Mouse (Mus musculus): Measurements from ENCODE around the gene Cntln. TPM values are rescaled to one million over a fixed set of nuclear protein-coding genes. Genes with fewer than 3 reads are reported as not detected.

Cntln gene
- polyA plus RNA-seq, 1 experiment from 2014 or later: 5.2 TPM

GRCm38 (mm10) chr4:84918393-84918792, 34.3 kb downstream of the Cntln start:
- no peak for ATAC-seq
- no peaks in the 10 kb centered on the region for H3K27me3 ChIP-seq (replicated peaks; ENCODE audit: control insufficient read depth, insufficient read depth, low read length)
- no peaks in the 10 kb centered on the region for H3K4me1 ChIP-seq (ENCODE audit: control insufficient read depth, insufficient read depth, low read length)
- no peak overlapping the region for H3K27ac ChIP-seq (ENCODE audit: low read length)
- H3K4me3 ChIP-seq (ENCODE audit: low read length): no peak overlapping the region
- no peaks in the 10 kb centered on the region for H3K9me3 ChIP-seq (ENCODE audit: control insufficient read depth, low read length)
- no peak overlapping the region for H3K9ac ChIP-seq (ENCODE audit: low read depth, low read length)
- 92% methylated on average over 1 of the region's 1 CpGs for WGBS
- no peak overlapping the region for H3K4me2 ChIP-seq (ENCODE audit: low read depth, low read length)
- H3K36me3 ChIP-seq (ENCODE audit: control insufficient read depth, insufficient read depth, low read length): no peaks in the 10 kb centered on the region

GRCm38 (mm10) chr4:84934342-84934929, 50.3 kb downstream of the Cntln start:
- Histone ChIP-seq H3K9ac (ENCODE audit: low read depth, low read length) (no peak overlapping the region), H3K27me3 (replicated peaks; ENCODE audit: control insufficient read depth, insufficient read depth, low read length) (no peaks in the 10 kb centered on the region), H3K27ac (ENCODE audit: low read length) (no peak overlapping the region), H3K36me3 (ENCODE audit: control insufficient read depth, insufficient read depth, low read length) (no peaks in the 10 kb centered on the region), H3K9me3 (ENCODE audit: control insufficient read depth, low read length) (no peaks in the 10 kb centered on the region), H3K4me1 (ENCODE audit: control insufficient read depth, insufficient read depth, low read length) (no peaks in the 10 kb centered on the region), H3K4me2 (ENCODE audit: low read depth, low read length) (no peak overlapping the region), H3K4me3 (ENCODE audit: low read length) (no peak overlapping the region)
- ATAC-seq: no peak
- 89% methylated on average over 6 of the region's 6 CpGs for WGBS

- no peak for ATAC-seq
- no peaks in the 10 kb centered on the region for H3K36me3 ChIP-seq (ENCODE audit: control insufficient read depth, insufficient read depth, low read length)
- no peaks in the 10 kb centered on the region for H3K27me3 ChIP-seq (replicated peaks; ENCODE audit: control insufficient read depth, insufficient read depth, low read length)
- H3K4me2 ChIP-seq (ENCODE audit: low read depth, low read length): no peak overlapping the region
- H3K9ac ChIP-seq (ENCODE audit: low read depth, low read length): no peak overlapping the region
- H3K27ac ChIP-seq (ENCODE audit: low read length): no peak overlapping the region
- no peaks in the 10 kb centered on the region for H3K9me3 ChIP-seq (ENCODE audit: control insufficient read depth, low read length)
- 71% methylated on average over 2 of the region's 2 CpGs for WGBS
- H3K4me3 ChIP-seq (ENCODE audit: low read length): no peak overlapping the region
- no peaks in the 10 kb centered on the region for H3K4me1 ChIP-seq (ENCODE audit: control insufficient read depth, insufficient read depth, low read length)
Measured at GRCm38 (mm10) chr4:84942059-84942458, 58.0 kb downstream of the Cntln start.

GRCm38 (mm10) chr4:84942651-84943050, 58.5 kb downstream of the Cntln start:
- Histone ChIP-seq H3K36me3 (ENCODE audit: control insufficient read depth, insufficient read depth, low read length) (no peaks in the 10 kb centered on the region), H3K4me1 (ENCODE audit: control insufficient read depth, insufficient read depth, low read length) (no peaks in the 10 kb centered on the region), H3K27me3 (replicated peaks; ENCODE audit: control insufficient read depth, insufficient read depth, low read length) (no peaks in the 10 kb centered on the region), H3K4me2 (ENCODE audit: low read depth, low read length) (no peak overlapping the region), H3K27ac (ENCODE audit: low read length) (no peak overlapping the region), H3K4me3 (ENCODE audit: low read length) (no peak overlapping the region), H3K9me3 (ENCODE audit: control insufficient read depth, low read length) (no peaks in the 10 kb centered on the region), H3K9ac (ENCODE audit: low read depth, low read length) (no peak overlapping the region)
- 81% methylated on average over 2 of the region's 2 CpGs for WGBS
- no peak for ATAC-seq

GRCm38 (mm10) chr4:84944100-84944499, 60.0 kb downstream of the Cntln start:
- WGBS: 80% methylated on average over 4 of the region's 4 CpGs
- Histone ChIP-seq H3K4me2 (ENCODE audit: low read depth, low read length) (no peak overlapping the region), H3K4me1 (ENCODE audit: control insufficient read depth, insufficient read depth, low read length) (no peaks in the 10 kb centered on the region), H3K9ac (ENCODE audit: low read depth, low read length) (no peak overlapping the region), H3K4me3 (ENCODE audit: low read length) (no peak overlapping the region), H3K27me3 (replicated peaks; ENCODE audit: control insufficient read depth, insufficient read depth, low read length) (no peaks in the 10 kb centered on the region), H3K27ac (ENCODE audit: low read length) (no peak overlapping the region), H3K9me3 (ENCODE audit: control insufficient read depth, low read length) (no peaks in the 10 kb centered on the region), H3K36me3 (ENCODE audit: control insufficient read depth, insufficient read depth, low read length) (no peaks in the 10 kb centered on the region)
- no peak for ATAC-seq

- no peaks in the 10 kb centered on the region for H3K4me1 ChIP-seq (ENCODE audit: control insufficient read depth, insufficient read depth, low read length)
- H3K27me3 ChIP-seq (replicated peaks; ENCODE audit: control insufficient read depth, insufficient read depth, low read length): no peaks in the 10 kb centered on the region
- no peak overlapping the region for H3K4me2 ChIP-seq (ENCODE audit: low read depth, low read length)
- no peak overlapping the region for H3K9ac ChIP-seq (ENCODE audit: low read depth, low read length)
- no peak for ATAC-seq
- no peak overlapping the region for H3K4me3 ChIP-seq (ENCODE audit: low read length)
- no peaks in the 10 kb centered on the region for H3K36me3 ChIP-seq (ENCODE audit: control insufficient read depth, insufficient read depth, low read length)
- 88% methylated on average over 3 of the region's 3 CpGs for WGBS
- no peak overlapping the region for H3K27ac ChIP-seq (ENCODE audit: low read length)
- no peaks in the 10 kb centered on the region for H3K9me3 ChIP-seq (ENCODE audit: control insufficient read depth, low read length)
Measured at GRCm38 (mm10) chr4:84946450-84946849, 62.3 kb downstream of the Cntln start.

GRCm38 (mm10) chr4:84976875-84977646, 93.0 kb downstream of the Cntln start:
- Histone ChIP-seq H3K27ac (ENCODE audit: low read length) (no peak overlapping the region), H3K4me2 (ENCODE audit: low read depth, low read length) (no peak overlapping the region), H3K27me3 (replicated peaks; ENCODE audit: control insufficient read depth, insufficient read depth, low read length) (no peaks in the 10 kb centered on the region), H3K36me3 (ENCODE audit: control insufficient read depth, insufficient read depth, low read length) (no peaks in the 10 kb centered on the region), H3K4me3 (ENCODE audit: low read length) (no peak overlapping the region), H3K9ac (ENCODE audit: low read depth, low read length) (no peak overlapping the region), H3K9me3 (ENCODE audit: control insufficient read depth, low read length) (no peaks in the 10 kb centered on the region), H3K4me1 (ENCODE audit: control insufficient read depth, insufficient read depth, low read length) (no peaks in the 10 kb centered on the region)
- ATAC-seq: no peak
- 72% methylated on average over 7 of the region's 7 CpGs for WGBS

GRCm38 (mm10) chr4:84995520-84996348, 111.6 kb downstream of the Cntln start:
- 77% methylated on average over 10 of the region's 10 CpGs for WGBS
- Histone ChIP-seq H3K4me2 (ENCODE audit: low read depth, low read length) (no peak overlapping the region), H3K36me3 (ENCODE audit: control insufficient read depth, insufficient read depth, low read length) (no peaks in the 10 kb centered on the region), H3K9me3 (ENCODE audit: control insufficient read depth, low read length) (no peaks in the 10 kb centered on the region), H3K9ac (ENCODE audit: low read depth, low read length) (no peak overlapping the region), H3K27me3 (replicated peaks; ENCODE audit: control insufficient read depth, insufficient read depth, low read length) (no peaks in the 10 kb centered on the region), H3K4me3 (ENCODE audit: low read length) (no peak overlapping the region), H3K4me1 (ENCODE audit: control insufficient read depth, insufficient read depth, low read length) (no peaks in the 10 kb centered on the region), H3K27ac (ENCODE audit: low read length) (no peak overlapping the region)
- ATAC-seq: no peak

- Histone ChIP-seq H3K9ac (ENCODE audit: low read depth, low read length) (no peak overlapping the region), H3K4me1 (ENCODE audit: control insufficient read depth, insufficient read depth, low read length) (no peaks in the 10 kb centered on the region), H3K4me3 (ENCODE audit: low read length) (no peak overlapping the region), H3K27me3 (replicated peaks; ENCODE audit: control insufficient read depth, insufficient read depth, low read length) (no peaks in the 10 kb centered on the region), H3K27ac (ENCODE audit: low read length) (no peak overlapping the region), H3K36me3 (ENCODE audit: control insufficient read depth, insufficient read depth, low read length) (no peaks in the 10 kb centered on the region), H3K9me3 (ENCODE audit: control insufficient read depth, low read length) (no peaks in the 10 kb centered on the region), H3K4me2 (ENCODE audit: low read depth, low read length) (no peak overlapping the region)
- 77% methylated on average over 6 of the region's 6 CpGs for WGBS
- no peak for ATAC-seq
Measured at GRCm38 (mm10) chr4:85005581-85005980, 121.5 kb downstream of the Cntln start.

Measured in intestine, embryonic 16.5 days (tissue).